8 mouse cellular contexts compared by ENCODE assay signal in the genomic region with DNA sequence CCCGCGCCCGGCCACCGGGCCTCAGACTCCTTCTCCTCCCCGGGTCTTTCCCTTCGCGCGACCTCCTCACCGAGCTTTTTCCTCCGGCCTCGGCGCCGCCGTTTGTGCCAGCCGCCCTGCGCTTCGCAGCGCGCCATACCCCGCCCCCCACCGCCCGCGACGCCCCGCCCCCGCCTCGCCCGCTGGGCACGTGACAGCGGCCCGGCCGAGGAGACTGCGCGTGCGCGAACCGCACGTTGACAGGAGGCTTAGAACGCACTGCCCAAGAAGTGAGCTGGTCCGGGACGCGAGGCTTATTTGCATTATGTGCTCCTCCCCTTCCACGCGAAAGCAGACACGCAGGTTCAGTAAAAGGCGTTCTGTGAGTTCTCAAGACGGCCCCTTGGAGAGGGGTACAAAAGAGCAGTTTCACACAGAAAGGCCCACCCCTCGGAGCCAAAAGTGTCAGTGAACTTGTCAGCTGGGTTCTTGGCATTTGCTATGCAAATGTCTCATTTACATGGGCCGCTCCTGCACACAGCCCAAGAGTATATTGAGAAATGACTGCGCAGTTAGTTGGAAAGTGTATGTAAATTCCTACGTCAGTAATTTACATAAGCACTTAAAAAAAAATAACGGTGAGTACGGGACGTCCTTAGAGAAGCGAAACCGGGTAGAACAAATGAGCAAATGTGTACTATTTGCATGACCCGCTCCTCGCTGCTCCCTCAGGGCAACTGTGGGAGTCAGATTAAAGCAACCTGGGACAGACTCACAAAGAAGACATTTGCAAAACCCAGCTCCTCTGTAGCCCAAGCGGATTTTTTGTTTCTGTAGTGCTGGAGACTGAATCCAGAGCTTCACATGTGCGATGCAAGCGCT. TPM values are rescaled to one million over a fixed set of nuclear protein-coding genes. Genes with fewer than 3 reads are reported as not detected.
DNase-seq lines count a peak whose midpoint lies in the region; ATAC-seq lines count a peak whose summit lies in the region.

A gene (minus strand): TSS at position 189 of the 861 bp plus-strand sequence.

- peak; percentile 96 for DNase-seq in T-cell, adult 2 months (ENCODE audit: low spot score)
- peak; percentile 95 to 97 for DNase-seq in cerebellum, postnatal 36 days
- DNase-seq in gastrocnemius, adult 18-20 months (ENCODE audit: low spot score), result peak; percentile 94
- peak; percentile 93 to 94 for DNase-seq in left cerebral cortex, adult 18-20 months (ENCODE audit: low spot score in 2 of 2)
- peak; percentile 96 for DNase-seq in right cerebral cortex, adult 18-20 months
- peak; percentile 88 for DNase-seq in urinary bladder, postnatal 10 days (ENCODE audit: low spot score)

- peaks cover 44% of the 10 kb centered on the region for H3K79me2 ChIP-seq in macrophage (ENCODE audit: inconsistent target)

- peaks cover 4% of the 10 kb centered on the region; the same call in 1 of the 2 replicates for H3K36me3 ChIP-seq in hindbrain, embryonic 16.5 days (ENCODE audit: control insufficient read depth, insufficient read depth, low read length)
- peaks cover 20% of the 10 kb centered on the region for H3K36me3 ChIP-seq in macrophage (ENCODE audit: inconsistent target)

- peak; percentile 81 for ATAC-seq in hindbrain, embryonic 16.5 days

- 1% methylated on average over 61 of the region's 61 CpGs for whole genome bisulfite sequencing in hindbrain, embryonic 16.5 days
- 2% methylated on average over 25 of the region's 61 CpGs for WGBS in macrophage (ENCODE audit: missing documents)

- H3K4me3 ChIP-seq in hindbrain, embryonic 16.5 days (ENCODE audit: low read length), result peak within 1 kb of the TSS; percentile 81
- H3K4me3 ChIP-seq in macrophage (ENCODE audit: inconsistent target), result peak within 1 kb of the TSS; percentile 79

- no peaks in the 10 kb centered on the region for H3K27me3 ChIP-seq in hindbrain, embryonic 16.5 days (replicated peaks; ENCODE audit: control insufficient read depth, insufficient read depth, low read length)

- peak within 1 kb of the TSS; percentile 85 for H3K4me2 ChIP-seq in hindbrain, embryonic 16.5 days (ENCODE audit: low read length)

- no peaks in the 10 kb centered on the region for H3K9me3 ChIP-seq in hindbrain, embryonic 16.5 days (ENCODE audit: control insufficient read depth, low read length)

- peaks cover 46% of the 10 kb centered on the region for H3K4me1 ChIP-seq in hindbrain, embryonic 16.5 days (ENCODE audit: control insufficient read depth, insufficient read depth, low read depth, low read length)

- peak within 1 kb of the TSS; percentile 91 for H3K9ac ChIP-seq in hindbrain, embryonic 16.5 days (ENCODE audit: low read depth, low read length)

- H3K27ac ChIP-seq in hindbrain, embryonic 16.5 days (ENCODE audit: low read depth, low read length), result peak within 1 kb of the TSS; percentile 98
- H3K27ac ChIP-seq in macrophage, result peak within 1 kb of the TSS; percentile 83

RNA-seq across cellular contexts. Expression of the gene that starts here (rescaled TPM):
- 100 to 1,000 TPM; 107 to 108 TPM for total RNA-seq in gastrocnemius, adult 18-20 months (2021)
- 92.7 and 102 TPM in 2 replicates for polyA plus RNA-seq in hindbrain, embryonic 16.5 days (2015; fragmentation: Nextera tagmentation; extraction: Ambion mirVana)
- 100 to 1,000 TPM; 101 to 115 TPM for total RNA-seq in left cerebral cortex, adult 18-20 months (2021)
- 100 to 1,000 TPM in 1 of 26 experiments, 10 to 100 TPM in 25; 31.4 to 107 (median 64.2) TPM for total RNA-seq in macrophage (2018; cell fraction: chromatin; rRNA removed)
- 10 to 100 TPM; 31.3 to 52.8 (median 45.4) TPM for total RNA-seq in macrophage (2018; cell fraction: cytosol; rRNA removed)
- 10 to 100 TPM; 27.6 to 96.8 (median 50.1) TPM for total RNA-seq in macrophage (2018; cell fraction: nucleus; rRNA removed)
- polyA plus RNA-seq in macrophage (2018), result 31.1 to 40.6 TPM (median 35.8 TPM) in 3 replicates

Comparison
In these comparisons a context has a peak if more than half of its experiments do, and no peak if none do; other contexts are left out.
1. Peak in every context shown above with its lines: DNase-seq, ATAC-seq, H3K4me3 ChIP-seq and H3K27ac ChIP-seq.